Mouse (Mus musculus): Measurements from ENCODE around the gene Gm2381. TPM values are rescaled to one million over a fixed set of nuclear protein-coding genes. Genes with fewer than 3 reads are reported as not detected.

Gm2381 gene
- polyA plus RNA-seq (2021; fragmentation: Nextera tagmentation): not detected in 2 replicates
- long read RNA-seq, experiment 1: 0 reads
- long read RNA-seq, experiment 2, partial matches to known transcripts: 0 of 1 reads
- long read RNA-seq, experiment 2, other reads (novel, unspliced or antisense): 1 of 1 reads

GRCm38 (mm10) chr7:42866801-42867458 is at the start of gene Gm2381:
Gm2381 (minus strand) TSS chr7:42867234.

GRCm38 (mm10) chr7:42793425-42793824 is 73.6 kb downstream of the Gm2381 start, which contains the start of gene Vmn2r62:
Vmn2r62 (minus strand) TSS chr7:42793525.

Other genes starting within 250 kb of the Gm2381 start
- gene Zfp976, start 224.6 kb downstream of the Gm2381 start, polyA plus RNA-seq (2021; fragmentation: Nextera tagmentation): 0.67 and 0.70 TPM in 2 replicates
- 2.8 and 3.3 TPM in 2 replicates for gene Zfp975, start 174.5 kb downstream of the Gm2381 start, polyA plus RNA-seq (2021; fragmentation: Nextera tagmentation)
- gene Gm17067, start 140.2 kb downstream of the Gm2381 start, polyA plus RNA-seq (2021; fragmentation: Nextera tagmentation): 0.04 TPM in 1 of 2 replicates, not detected in the other
- not detected in 2 replicates for gene Vmn2r62, start 73.7 kb downstream of the Gm2381 start, polyA plus RNA-seq (2021; fragmentation: Nextera tagmentation)
- not detected in 2 replicates for gene Vmn2r63, start 66.6 kb upstream of the Gm2381 start, polyA plus RNA-seq (2021; fragmentation: Nextera tagmentation)
- gene Gm9268, start 151.5 kb upstream of the Gm2381 start, polyA plus RNA-seq (2021; fragmentation: Nextera tagmentation): not detected in 2 replicates
- not detected in 2 replicates for gene Zfp936, start 247.0 kb upstream of the Gm2381 start, polyA plus RNA-seq (2021; fragmentation: Nextera tagmentation)